Mouse (Mus musculus): ENCODE measurements at regions not wholly inside any gene's neighbourhood (a gene's known extent, or its start where the extent isn't known, plus 50 kb on each side); places are given as distances from the start of the nearest gene placed in this dataset.

DNA sequence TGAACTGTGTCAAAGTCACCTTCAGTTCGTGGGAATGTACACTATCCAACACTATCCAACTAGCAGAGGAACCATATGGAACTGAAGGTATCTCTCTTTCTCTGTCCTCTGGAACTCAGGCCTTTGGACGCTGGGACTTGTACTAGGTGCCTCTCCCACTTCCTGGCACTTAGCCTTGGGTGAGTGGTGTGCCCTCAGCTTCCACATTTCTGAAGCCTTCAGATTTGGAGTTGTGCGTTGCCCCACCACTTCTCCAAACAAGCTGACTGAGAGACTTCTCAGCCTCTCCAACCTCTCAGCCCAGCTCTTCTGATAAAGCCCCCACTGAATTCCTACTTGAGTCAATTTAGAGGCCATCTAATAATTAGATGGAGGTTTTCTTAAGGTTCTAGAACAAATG, 106.2 kb downstream of the Bcl2l11 start:
- TF ChIP-seq CTCF (IDR thresholded peaks at IDR 0.05; ENCODE audit: low read depth) (no peak), EP300 (IDR thresholded peaks at IDR 0.05; ENCODE audit: low read depth) (no peak)
